Mouse (Mus musculus) intestine, embryonic 16.5 days (tissue): ENCODE data around the gene Taf6l. TPM values are rescaled to one million over a fixed set of nuclear protein-coding genes. Genes with fewer than 3 reads are reported as not detected.

ENCODE experiments used
- ATAC-seq: fragments of 200-750 bp; cut with Nextera tagmentation; 2 replicates; pipeline ENCODE4 v1.8.0; 2017; ENCODE audit warnings: moderate TSS enrichment, moderate library complexity
- H3K27ac ChIP-seq: fragments of 300-500 bp; sonication (generic); 2 replicates; pipeline ENCODE4 v1.5.1; 2014; ENCODE audit warnings: mild to moderate bottlenecking, low read length
- H3K27me3 ChIP-seq: fragments of 300-500 bp; sonication (generic); replicated peaks from 2 replicates; pipeline ENCODE4 v1.6.1; 2014; ENCODE audit warnings: low read length, control low read depth, mixed read lengths; ENCODE audit not compliant: control insufficient read depth, insufficient read depth
- H3K36me3 ChIP-seq: fragments of 300-500 bp; sonication (generic); 2 replicates; pipeline ENCODE4 v1.6.1; 2014; ENCODE audit warnings: low read length, control low read depth; ENCODE audit not compliant: control insufficient read depth, insufficient read depth
- H3K4me1 ChIP-seq: fragments of 300-500 bp; sonication (generic); 2 replicates; pipeline ENCODE4 v1.6.1; 2014; ENCODE audit warnings: low read length, control low read depth, mixed read lengths; ENCODE audit not compliant: control insufficient read depth, insufficient read depth
- H3K4me2 ChIP-seq: fragments of 300-500 bp; sonication (generic); 2 replicates; pipeline ENCODE4 v1.6.1; 2014; ENCODE audit warnings: low read depth, low read length, control low read depth
- H3K4me3 ChIP-seq: fragments of 300-500 bp; sonication (generic); 2 replicates; pipeline ENCODE4 v1.5.1; 2014; ENCODE audit warnings: mild to moderate bottlenecking, low read length
- H3K9ac ChIP-seq: fragments of 300-500 bp; sonication (generic); 2 replicates; pipeline ENCODE4 v1.6.1; 2014; ENCODE audit warnings: low read depth, low read length
- H3K9me3 ChIP-seq: fragments of 300-500 bp; sonication (generic); 2 replicates; pipeline ENCODE4 v1.6.1; 2016; ENCODE audit warnings: low read length, control low read depth; ENCODE audit not compliant: control insufficient read depth
- WGBS: fragments of 180-500 bp; shearing (Covaris S2); extraction: QIAGEN DNeasy Blood & Tissue Kit; methylation state at CpG from one replicate; pipeline ENCODE4 v1.1.7; 2014; 5-methylcytosine and 5-hydroxymethylcytosine counted together
- polyA plus RNA-seq: library from polyadenylated mRNA; unstranded; fragments of >200 nt; fragmentation: Nextera tagmentation; extraction: Ambion mirVana; gene quantifications from 2 replicates; pipeline ENCODE4 v1.2.1, GENCODE M21; 2015

The Taf6l gene
- polyA plus RNA-seq, 1 experiment from 2014 or later, result 25.0 TPM

- H3K4me3 ChIP-seq, result peak overlapping the region; percentile 72; the same call in 1 of the 2 replicates
- H3K9me3 ChIP-seq, result no peaks in the 10 kb centered on the region
- peak overlapping the region; percentile 72; the same call in 1 of the 2 replicates for H3K4me2 ChIP-seq
- peaks cover 2% of the 10 kb centered on the region; the same call in 1 of the 2 replicates for H3K36me3 ChIP-seq
- H3K9ac ChIP-seq, result no peak overlapping the region; the same call in 1 of the 2 replicates
- H3K4me1 ChIP-seq, result peaks cover 14% of the 10 kb centered on the region
- H3K27me3 ChIP-seq, result no peaks in the 10 kb centered on the region
- H3K27ac ChIP-seq, result no peak overlapping the region
- no peak for ATAC-seq
These were observed 12.7 kb upstream of the Taf6l start for GRCm38 (mm10) chr19:8798947-8799315.

GRCm38 (mm10) chr19:8798264-8798946 is 12.2 kb upstream of the Taf6l start, which contains the start of gene Polr2g:
Gene Polr2g (minus strand): TSS chr19:8798577.
- peak; percentile 79 for ATAC-seq
- H3K4me3 ChIP-seq, result peak within 1 kb of the TSS; percentile 72
- H3K27ac ChIP-seq, result peak within 1 kb of the TSS; percentile 58; the same call in 1 of the 2 replicates
- H3K36me3 ChIP-seq, result peaks cover 7% of the 10 kb centered on the region
- peak within 1 kb of the TSS; percentile 72 for H3K4me2 ChIP-seq
- WGBS, result 1% methylated on average over 25 of the region's 25 CpGs
- peak within 1 kb of the TSS; percentile 74 for H3K9ac ChIP-seq
- no peaks in the 10 kb centered on the region for H3K9me3 ChIP-seq
- no peaks in the 10 kb centered on the region for H3K27me3 ChIP-seq
- H3K4me1 ChIP-seq, result peaks cover 14% of the 10 kb centered on the region

- H3K9me3 ChIP-seq, result no peaks in the 10 kb centered on the region
- no peak for ATAC-seq
- peaks cover 3% of the 10 kb centered on the region; the same call in 1 of the 2 replicates for H3K4me1 ChIP-seq
- no peaks in the 10 kb centered on the region for H3K27me3 ChIP-seq
- no peak overlapping the region for H3K4me3 ChIP-seq
- no peak overlapping the region for H3K9ac ChIP-seq
- peaks cover 15% of the 10 kb centered on the region for H3K36me3 ChIP-seq
- H3K4me2 ChIP-seq, result no peak overlapping the region
- WGBS, result 82% methylated on average over 7 of the region's 7 CpGs
- no peak overlapping the region for H3K27ac ChIP-seq
These were observed 4.0 kb upstream of the Taf6l start for GRCm38 (mm10) chr19:8790171-8790570.

GRCm38 (mm10) chr19:8789171-8789570 is 3.0 kb upstream of the Taf6l start:
- Histone ChIP-seq H3K9me3 (no peaks in the 10 kb centered on the region), H3K27me3 (no peaks in the 10 kb centered on the region), H3K27ac (no peak overlapping the region), H3K4me3 (no peak overlapping the region), H3K4me2 (no peak overlapping the region), H3K9ac (no peak overlapping the region), H3K36me3 (peaks cover 15% of the 10 kb centered on the region), H3K4me1 (peaks cover 3% of the 10 kb centered on the region; the same call in 1 of the 2 replicates)
- ATAC-seq, result no peak
- WGBS, result 69% methylated on average over 1 of the region's 1 CpGs

DNA sequence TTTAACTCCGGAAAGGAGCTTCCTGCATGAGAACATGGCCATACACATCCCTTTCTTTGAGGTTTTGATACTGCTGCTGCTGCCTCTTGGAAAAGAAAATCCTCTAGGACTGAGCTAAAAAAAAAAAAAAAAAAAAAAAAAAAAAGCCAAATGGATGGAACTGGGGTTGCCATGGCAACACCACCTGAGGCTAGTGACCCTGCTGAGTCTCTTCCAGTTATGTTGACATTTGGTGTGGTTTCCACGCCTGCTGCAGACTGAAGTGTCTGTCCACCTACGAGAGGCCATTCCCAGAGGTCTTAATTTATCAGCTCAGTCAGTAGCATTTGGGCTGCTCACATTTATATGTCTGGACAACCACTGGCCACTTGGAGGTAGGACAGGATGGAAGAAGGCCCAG is 2.3 kb upstream of the Taf6l start:
- H3K27ac ChIP-seq, result no peak overlapping the region
- H3K4me3 ChIP-seq, result no peak overlapping the region
- no peaks in the 10 kb centered on the region for H3K27me3 ChIP-seq
- H3K36me3 ChIP-seq, result peaks cover 9% of the 10 kb centered on the region
- no peaks in the 10 kb centered on the region for H3K9me3 ChIP-seq
- peaks cover 3% of the 10 kb centered on the region; the same call in 1 of the 2 replicates for H3K4me1 ChIP-seq
- no peak for ATAC-seq
- WGBS, result 23% methylated on average over 3 of the region's 3 CpGs
- no peak overlapping the region for H3K9ac ChIP-seq
- H3K4me2 ChIP-seq, result no peak overlapping the region

DNA sequence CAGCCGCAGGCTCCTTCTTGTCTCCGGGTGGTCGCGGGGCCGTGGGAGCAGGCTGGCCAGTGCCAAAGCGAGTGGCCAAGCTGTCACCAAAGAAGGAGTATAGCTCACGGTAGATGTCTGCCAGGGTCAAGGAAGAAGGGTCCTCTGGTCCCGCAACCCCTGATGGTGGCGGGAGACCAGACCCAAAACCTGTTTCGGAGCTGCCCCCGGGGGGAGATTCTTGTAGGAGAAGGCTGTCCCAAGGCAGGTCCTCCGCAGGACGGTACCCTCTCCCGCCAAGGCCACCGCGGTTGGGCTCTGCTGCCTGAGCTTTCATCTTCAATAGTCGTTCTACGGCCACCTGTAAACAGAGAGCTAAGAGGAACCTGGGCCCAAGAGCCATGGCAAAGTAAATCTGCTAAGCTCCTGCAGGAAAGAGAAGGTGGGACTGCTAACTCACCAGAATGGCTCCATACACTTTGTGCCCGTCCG is 11.2 kb downstream of the Taf6l start:
- peak overlapping the region; percentile 100 for H3K27ac ChIP-seq
- no peaks in the 10 kb centered on the region for H3K9me3 ChIP-seq
- peak overlapping the region; percentile 97 for H3K9ac ChIP-seq
- H3K36me3 ChIP-seq, result 0 out of 2 replicates have a peak, but pooled peaks cover 3% of the 10 kb centered on the region
- H3K4me1 ChIP-seq, result peaks cover 21% of the 10 kb centered on the region
- H3K4me3 ChIP-seq, result peak overlapping the region; percentile 89
- WGBS, result 4% methylated on average over 20 of the region's 20 CpGs
- ATAC-seq, result peak; percentile 21
- H3K4me2 ChIP-seq, result peak overlapping the region; percentile 95
- no peaks in the 10 kb centered on the region for H3K27me3 ChIP-seq

- H3K4me2 ChIP-seq, result peak within 1 kb of the TSS; percentile 95
- peak within 1 kb of the TSS; percentile 97 for H3K9ac ChIP-seq
- H3K4me3 ChIP-seq, result peak within 1 kb of the TSS; percentile 89
- H3K27me3 ChIP-seq, result no peaks in the 10 kb centered on the region
- peaks cover 21% of the 10 kb centered on the region for H3K4me1 ChIP-seq
- 0 out of 2 replicates have a peak, but pooled peaks cover 5% of the 10 kb centered on the region for H3K36me3 ChIP-seq
- no peaks in the 10 kb centered on the region for H3K9me3 ChIP-seq
- peak within 1 kb of the TSS; percentile 100 for H3K27ac ChIP-seq
- ATAC-seq, result peak; percentile 93
- under 1% methylated on average over 68 of the region's 68 CpGs for WGBS
These were observed 12.0 kb downstream of the Taf6l start, which contains the start of gene Tmem179b for GRCm38 (mm10) chr19:8774086-8774835. Gene Tmem179b (minus strand): TSS chr19:8774467.

GRCm38 (mm10) chr19:8773409-8773808 is 12.8 kb downstream of the Taf6l start:
- Histone ChIP-seq H3K27ac (peak overlapping the region; percentile 52; the same call in 1 of the 2 replicates), H3K9ac (peak overlapping the region; percentile 97), H3K9me3 (no peaks in the 10 kb centered on the region), H3K4me2 (peak overlapping the region; percentile 95), H3K36me3 (0 out of 2 replicates have a peak, but pooled peaks cover 5% of the 10 kb centered on the region), H3K4me1 (peaks cover 21% of the 10 kb centered on the region), H3K27me3 (no peaks in the 10 kb centered on the region), H3K4me3 (peak overlapping the region; percentile 89)
- ATAC-seq, result no peak
- 43% methylated on average over 6 of the region's 6 CpGs for WGBS

- Histone ChIP-seq H3K9ac (peak overlapping the region; percentile 97), H3K4me2 (peak overlapping the region; percentile 95), H3K36me3 (0 out of 2 replicates have a peak, but pooled peaks cover 5% of the 10 kb centered on the region), H3K9me3 (no peaks in the 10 kb centered on the region), H3K4me1 (peaks cover 21% of the 10 kb centered on the region), H3K27me3 (no peaks in the 10 kb centered on the region), H3K27ac (0 out of 2 replicates have a peak overlapping the region, but pooled peaks have one; percentile 50), H3K4me3 (peak overlapping the region; percentile 89)
- WGBS, result 75% methylated on average over 5 of the region's 5 CpGs
- ATAC-seq, result no peak
These were observed 13.2 kb downstream of the Taf6l start for GRCm38 (mm10) chr19:8772996-8773395.
